Mouse (Mus musculus) hindbrain, embryonic 15.5 days (tissue): ENCODE results near the gene Ankrd22. TPM values are rescaled to one million over a fixed set of nuclear protein-coding genes. Genes with fewer than 3 reads are reported as not detected.

ENCODE experiments used
- ATAC-seq: fragments of 200-750 bp; cut with Nextera tagmentation; 2 replicates; pipeline ENCODE4 v1.8.0; 2017; ENCODE audit warnings: low read depth, moderate number of reproducible peaks, moderate TSS enrichment; ENCODE audit not compliant: low FRiP score
- H3K27ac ChIP-seq: fragments of 300-500 bp; sonication (generic); replicated peaks from 2 replicates; pipeline ENCODE4 v1.5.1; 2015; ENCODE audit warnings: mild to moderate bottlenecking, inconsistent platforms
- H3K27me3 ChIP-seq: fragments of 300-500 bp; sonication (generic); 2 replicates; pipeline ENCODE4 v1.6.1; 2015; ENCODE audit warnings: control low read depth, inconsistent platforms
- H3K36me3 ChIP-seq: fragments of 300-500 bp; sonication (generic); 2 replicates; pipeline ENCODE4 v1.6.1; 2015; ENCODE audit warnings: control low read depth, inconsistent platforms
- H3K4me1 ChIP-seq: fragments of 300-500 bp; sonication (generic); replicated peaks from 2 replicates; pipeline ENCODE4 v1.6.1; 2015; ENCODE audit warnings: control low read depth, inconsistent platforms
- H3K4me2 ChIP-seq: fragments of 300-500 bp; sonication (generic); 2 replicates; pipeline ENCODE4 v1.6.1; 2015; ENCODE audit warnings: moderate library complexity, mild to moderate bottlenecking, inconsistent platforms
- H3K4me3 ChIP-seq: fragments of 300-500 bp; sonication (generic); 2 replicates; pipeline ENCODE4 v1.5.1; 2015; ENCODE audit warnings: mild to moderate bottlenecking, inconsistent platforms
- H3K9ac ChIP-seq: fragments of 300-500 bp; sonication (generic); 2 replicates; pipeline ENCODE4 v1.6.1; 2015; ENCODE audit warnings: inconsistent platforms
- H3K9me3 ChIP-seq: fragments of 300-500 bp; sonication (generic); 2 replicates; pipeline ENCODE4 v1.6.1; 2016; ENCODE audit warnings: control low read depth, inconsistent platforms
- WGBS: fragments of 180-500 bp; shearing (Covaris S2); methylation state at CpG from one replicate; pipeline ENCODE4 v1.1.7; 2015; 5-methylcytosine and 5-hydroxymethylcytosine counted together
- polyA plus RNA-seq: library from polyadenylated mRNA; unstranded; fragments of >200 nt; fragmentation: Nextera tagmentation; extraction: Ambion mirVana; gene quantifications from 2 replicates; pipeline ENCODE4 v1.2.1, GENCODE M21; 2015

Ankrd22 gene
- polyA plus RNA-seq, 1 experiment from 2014 or later, result not detected

DNA sequence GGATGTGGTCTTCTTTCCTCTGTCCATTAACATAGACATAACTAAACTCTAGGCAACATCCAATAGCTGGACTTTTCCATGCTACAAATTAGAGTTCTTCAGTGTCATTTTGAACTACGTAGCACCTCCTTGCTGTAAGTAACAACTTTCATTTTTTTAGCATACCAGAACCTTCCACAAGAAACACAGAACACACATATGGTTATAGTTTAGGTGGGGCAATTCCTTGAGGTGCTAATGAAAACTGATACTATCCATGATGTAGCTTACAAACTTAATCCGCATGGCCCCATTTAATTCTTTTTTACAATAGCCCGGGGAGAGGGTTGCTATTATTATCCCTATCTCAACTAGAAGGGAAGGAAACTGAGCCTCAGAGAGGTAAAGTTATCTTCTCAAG lies 8.2 kb upstream of the Ankrd22 start:
- no peaks in the 10 kb centered on the region for H3K4me1 ChIP-seq
- 88% methylated on average over 3 of the region's 3 CpGs for whole genome bisulfite sequencing
- H3K36me3 ChIP-seq, result no peaks in the 10 kb centered on the region
- no peak overlapping the region for H3K27ac ChIP-seq
- H3K4me2 ChIP-seq, result no peak overlapping the region
- ATAC-seq, result no peak
- no peaks in the 10 kb centered on the region for H3K27me3 ChIP-seq
- H3K4me3 ChIP-seq, result no peak overlapping the region
- no peak overlapping the region for H3K9ac ChIP-seq
- H3K9me3 ChIP-seq, result no peaks in the 10 kb centered on the region

DNA sequence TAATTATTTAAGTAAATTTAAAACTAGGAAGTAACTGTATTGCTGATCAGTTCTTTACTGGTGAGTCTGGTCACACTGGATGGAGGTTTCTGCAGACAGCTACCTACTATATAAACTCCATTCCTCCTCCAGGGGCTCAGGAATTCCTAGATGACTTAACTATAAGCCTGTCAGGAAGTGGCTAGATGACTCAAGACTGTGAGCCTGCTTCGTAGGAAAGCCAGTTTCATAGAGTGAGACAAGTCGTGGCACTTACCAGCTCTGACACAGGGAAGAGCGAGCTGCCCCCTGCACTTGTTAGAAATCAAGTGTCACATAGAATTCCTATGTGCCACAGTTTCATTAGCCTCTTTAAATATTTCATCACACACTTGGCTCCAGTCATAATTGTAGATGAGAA lies 5.3 kb upstream of the Ankrd22 start:
- no peak for ATAC-seq
- Histone ChIP-seq H3K27ac (no peak overlapping the region), H3K27me3 (no peaks in the 10 kb centered on the region), H3K4me3 (no peak overlapping the region), H3K9me3 (no peaks in the 10 kb centered on the region), H3K36me3 (no peaks in the 10 kb centered on the region), H3K9ac (no peak overlapping the region), H3K4me2 (no peak overlapping the region), H3K4me1 (no peaks in the 10 kb centered on the region)
- 87% methylated on average over 3 of the region's 3 CpGs for WGBS

DNA sequence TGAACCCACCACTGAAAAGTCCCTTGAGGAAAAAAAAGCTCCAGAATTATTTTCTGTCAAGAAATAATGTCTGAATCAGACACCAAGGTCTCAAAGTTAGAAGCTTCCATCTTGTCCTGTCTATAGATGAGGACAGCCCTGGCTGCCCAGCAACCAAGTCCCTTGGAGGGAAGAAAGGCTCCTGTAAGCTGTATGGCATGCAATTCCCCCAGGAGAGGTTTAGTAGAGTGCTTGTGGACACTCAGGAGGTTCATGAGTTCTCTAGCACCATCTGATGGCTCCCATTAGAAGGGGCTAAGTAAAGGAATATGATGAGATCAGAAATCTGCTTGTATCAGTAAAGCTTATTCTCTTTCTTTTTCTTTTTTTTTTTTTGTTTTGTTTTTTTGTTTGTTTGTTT lies 3.3 kb upstream of the Ankrd22 start:
- Histone ChIP-seq H3K9ac (no peak overlapping the region), H3K9me3 (no peaks in the 10 kb centered on the region), H3K4me1 (no peaks in the 10 kb centered on the region), H3K4me2 (no peak overlapping the region), H3K4me3 (no peak overlapping the region), H3K27ac (no peak overlapping the region), H3K27me3 (no peaks in the 10 kb centered on the region), H3K36me3 (no peaks in the 10 kb centered on the region)
- ATAC-seq, result no peak

GRCm38 (mm10) chr19:34167896-34168661 lies 2.2 kb upstream of the Ankrd22 start:
- Histone ChIP-seq H3K4me1 (no peaks in the 10 kb centered on the region), H3K9ac (no peak overlapping the region), H3K4me2 (no peak overlapping the region), H3K27me3 (no peaks in the 10 kb centered on the region), H3K27ac (no peak overlapping the region), H3K9me3 (no peaks in the 10 kb centered on the region), H3K36me3 (no peaks in the 10 kb centered on the region), H3K4me3 (no peak overlapping the region)
- 57% methylated on average over 7 of the region's 7 CpGs for WGBS
- no peak for ATAC-seq

DNA sequence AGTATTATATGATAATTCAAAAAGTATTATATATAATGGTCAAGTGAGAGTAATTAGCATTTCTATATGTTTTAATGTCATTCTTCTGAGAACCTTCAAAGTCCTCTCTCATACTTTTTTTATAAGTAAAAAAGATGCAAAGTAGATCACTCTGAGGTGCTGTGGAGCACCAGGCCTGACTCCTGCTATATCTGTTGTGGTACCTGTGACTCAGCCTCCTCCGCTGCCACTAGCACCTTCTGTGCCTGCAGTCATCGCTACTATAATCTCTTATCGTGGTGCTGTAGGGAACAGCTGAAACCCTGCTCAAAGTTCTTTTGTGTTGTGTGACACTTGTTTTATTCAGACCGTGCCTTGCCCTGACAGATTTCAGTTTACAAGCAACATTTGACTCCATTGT lies 533 bp upstream of the Ankrd22 start:
- H3K4me1 ChIP-seq, result no peaks in the 10 kb centered on the region
- WGBS, result 74% methylated on average over 4 of the region's 4 CpGs
- no peak overlapping the region for H3K9ac ChIP-seq
- H3K27me3 ChIP-seq, result no peaks in the 10 kb centered on the region
- H3K4me3 ChIP-seq, result no peak overlapping the region
- no peaks in the 10 kb centered on the region for H3K9me3 ChIP-seq
- H3K4me2 ChIP-seq, result no peak overlapping the region
- no peaks in the 10 kb centered on the region for H3K36me3 ChIP-seq
- no peak for ATAC-seq
- H3K27ac ChIP-seq, result no peak overlapping the region

DNA sequence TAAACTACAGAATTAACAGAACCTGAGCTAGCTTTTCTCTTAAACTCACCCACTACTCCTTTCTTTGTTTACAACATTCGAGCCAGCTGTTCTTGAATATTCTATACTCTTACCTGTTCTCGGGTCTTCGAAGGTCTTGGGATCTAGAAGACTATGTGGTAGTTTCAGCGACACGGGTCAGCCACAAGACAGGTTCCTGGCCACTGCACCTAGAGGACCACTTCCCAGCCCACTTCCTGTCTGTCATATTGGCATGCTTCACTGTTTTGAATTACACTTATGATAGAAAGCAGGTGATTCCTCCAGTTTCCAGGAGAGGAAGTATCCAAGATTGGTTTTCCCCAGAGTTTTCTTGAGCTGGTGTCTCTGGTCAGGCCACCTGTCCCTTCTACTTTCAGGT lies 3.2 kb downstream of the Ankrd22 start:
- Histone ChIP-seq H3K9me3 (no peaks in the 10 kb centered on the region), H3K9ac (no peak overlapping the region), H3K27me3 (no peaks in the 10 kb centered on the region), H3K36me3 (no peaks in the 10 kb centered on the region), H3K27ac (no peak overlapping the region), H3K4me1 (no peaks in the 10 kb centered on the region), H3K4me3 (no peak overlapping the region), H3K4me2 (no peak overlapping the region)
- 91% methylated on average over 5 of the region's 5 CpGs for WGBS
- ATAC-seq, result no peak

GRCm38 (mm10) chr19:34153263-34154144 lies 12.3 kb downstream of the Ankrd22 start:
- H3K4me2 ChIP-seq, result no peak overlapping the region
- no peak overlapping the region for H3K27ac ChIP-seq
- H3K9me3 ChIP-seq, result no peaks in the 10 kb centered on the region
- no peaks in the 10 kb centered on the region for H3K36me3 ChIP-seq
- WGBS, result 86% methylated on average over 6 of the region's 6 CpGs
- ATAC-seq, result no peak
- no peaks in the 10 kb centered on the region for H3K4me1 ChIP-seq
- no peaks in the 10 kb centered on the region for H3K27me3 ChIP-seq
- H3K9ac ChIP-seq, result no peak overlapping the region
- no peak overlapping the region for H3K4me3 ChIP-seq

DNA sequence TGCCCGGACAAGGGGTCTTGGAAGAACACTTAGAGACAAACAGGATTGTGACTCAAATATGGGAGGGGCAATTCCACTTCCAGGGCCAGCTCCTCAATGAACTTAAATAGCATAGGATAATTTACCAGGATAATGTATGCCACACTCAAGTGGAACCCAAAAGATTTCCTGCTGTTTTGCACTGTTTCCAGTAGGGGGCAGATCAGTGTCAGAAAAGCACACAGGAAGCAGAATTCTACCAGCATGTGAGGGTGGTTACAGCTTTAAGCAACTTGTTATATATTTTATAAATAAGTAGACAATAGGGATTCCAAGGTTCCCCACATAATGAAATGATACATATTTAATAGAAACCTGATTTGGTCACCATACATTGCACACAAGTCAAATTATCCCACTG lies 13.9 kb downstream of the Ankrd22 start:
- no peak overlapping the region for H3K9ac ChIP-seq
- no peak overlapping the region for H3K27ac ChIP-seq
- WGBS, result 90% methylated on average over 1 of the region's 1 CpGs
- H3K4me3 ChIP-seq, result no peak overlapping the region
- H3K4me2 ChIP-seq, result no peak overlapping the region
- H3K36me3 ChIP-seq, result no peaks in the 10 kb centered on the region
- ATAC-seq, result no peak
- no peaks in the 10 kb centered on the region for H3K4me1 ChIP-seq
- no peaks in the 10 kb centered on the region for H3K9me3 ChIP-seq
- H3K27me3 ChIP-seq, result no peaks in the 10 kb centered on the region

DNA sequence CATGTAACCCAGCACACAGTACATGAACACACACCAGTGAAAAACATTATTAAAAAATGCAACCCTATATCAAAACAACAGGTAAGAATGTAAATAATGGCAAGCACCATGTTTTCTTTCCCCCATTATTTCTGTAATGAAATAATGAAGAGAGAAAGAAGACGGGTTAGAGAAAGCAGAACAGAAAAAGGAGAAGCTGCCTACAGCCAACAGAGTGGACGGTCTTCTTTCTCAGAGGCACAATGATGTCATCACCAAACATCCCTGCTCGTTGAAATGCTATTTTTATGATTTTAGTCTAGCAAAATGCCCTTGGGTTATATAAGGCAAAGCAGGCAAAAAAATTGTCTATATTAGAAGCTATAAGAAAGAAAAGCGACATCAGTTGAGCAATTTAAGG lies 17.4 kb downstream of the Ankrd22 start:
- Histone ChIP-seq H3K9ac (no peak overlapping the region), H3K4me1 (no peaks in the 10 kb centered on the region), H3K4me3 (no peak overlapping the region), H3K36me3 (no peaks in the 10 kb centered on the region), H3K27ac (no peak overlapping the region), H3K27me3 (no peaks in the 10 kb centered on the region), H3K4me2 (no peak overlapping the region), H3K9me3 (no peaks in the 10 kb centered on the region)
- ATAC-seq, result no peak
- 82% methylated on average over 4 of the region's 4 CpGs for WGBS

GRCm38 (mm10) chr19:34139431-34140046 lies 26.3 kb downstream of the Ankrd22 start:
- H3K4me3 ChIP-seq, result no peak overlapping the region
- H3K9me3 ChIP-seq, result no peaks in the 10 kb centered on the region
- ATAC-seq, result no peak
- H3K36me3 ChIP-seq, result no peaks in the 10 kb centered on the region
- no peak overlapping the region for H3K9ac ChIP-seq
- WGBS, result 80% methylated on average over 3 of the region's 3 CpGs
- no peak overlapping the region for H3K4me2 ChIP-seq
- H3K27me3 ChIP-seq, result no peaks in the 10 kb centered on the region
- H3K4me1 ChIP-seq, result no peaks in the 10 kb centered on the region
- no peak overlapping the region for H3K27ac ChIP-seq

GRCm38 (mm10) chr19:34138720-34139430 lies 27.0 kb downstream of the Ankrd22 start:
- H3K9me3 ChIP-seq, result no peaks in the 10 kb centered on the region
- 89% methylated on average over 6 of the region's 6 CpGs for WGBS
- H3K4me2 ChIP-seq, result no peak overlapping the region
- H3K9ac ChIP-seq, result no peak overlapping the region
- H3K4me3 ChIP-seq, result no peak overlapping the region
- H3K4me1 ChIP-seq, result no peaks in the 10 kb centered on the region
- no peaks in the 10 kb centered on the region for H3K36me3 ChIP-seq
- H3K27me3 ChIP-seq, result no peaks in the 10 kb centered on the region
- no peak for ATAC-seq
- no peak overlapping the region for H3K27ac ChIP-seq
